Mouse (Mus musculus) erythroblast, embryonic 14.5 days (primary cell): ENCODE data around the gene Amph.

Source experiments
- GATA1 ChIP-seq: IDR thresholded peaks from 2 replicates; pipeline ENCODE4 v1.6.1; 2012; ENCODE audit warnings: low read length, inconsistent platforms, mixed read lengths
- TAL1 ChIP-seq: IDR thresholded peaks from 3 replicates; pipeline ENCODE4 v1.6.1; 2012; ENCODE audit warnings: low read length, inconsistent platforms, mixed read lengths

GRCm38 (mm10) chr13:19014825-19015375 lies 66.9 kb downstream of the Amph start:
- TF ChIP-seq GATA1 (no peak), TAL1 (no peak)
